Mouse (Mus musculus): ENCODE data around the gene Gm49355. TPM values are rescaled to one million over a fixed set of nuclear protein-coding genes. Genes with fewer than 3 reads are reported as not detected.
"Not testable (repeated sequence)": the region's sequence is repeated elsewhere in the genome, so short reads cannot be mapped to it uniquely, and the experiment has no call there.

Gm49355 gene
- polyA plus RNA-seq (2012; rRNA removed), result 0.03 TPM in 1 of 2 replicates, not detected in the other

DNA sequence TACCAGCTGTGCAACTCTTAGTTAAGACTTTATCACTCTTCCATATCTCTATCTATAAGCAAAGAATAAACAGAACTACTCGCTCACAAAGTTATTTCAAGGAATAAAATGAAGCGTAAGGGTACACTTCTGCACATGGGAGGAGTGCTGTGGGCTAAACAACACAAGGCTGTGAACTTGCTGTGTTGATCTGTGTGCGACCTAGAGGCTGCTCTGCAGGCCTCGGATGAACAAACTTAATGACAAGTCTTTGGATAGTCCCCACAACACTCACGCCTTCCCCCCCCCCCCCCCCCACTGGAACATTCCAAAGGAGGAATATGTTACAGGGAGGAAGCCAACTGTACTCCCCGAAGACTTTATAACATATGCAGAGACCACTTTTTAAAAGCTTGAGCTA, at the start of gene Gm49355:
TSS of gene Gm49355 (plus strand) at position 336 of the 400 bp plus-strand sequence.
- Histone ChIP-seq H3K27ac (ENCODE audit: control insufficient read depth, insufficient read depth, low read length) (peak within 1 kb of the TSS; percentile 46; the same call in 1 of the 2 replicates), H3K27me3 (ENCODE audit: control insufficient read depth, insufficient read depth, low read length) (no peaks in the 10 kb centered on the region), H3K36me3 (ENCODE audit: control insufficient read depth, insufficient read depth, low read length) (0 out of 2 replicates have a peak, but pooled peaks cover 3% of the 10 kb centered on the region), H3K4me1 (replicated peaks; ENCODE audit: control insufficient read depth, insufficient read depth, low read length) (no peaks in the 10 kb centered on the region), H3K4me3 (ENCODE audit: control insufficient read depth, insufficient read depth, low read length) (peak within 1 kb of the TSS; percentile 91)
- 88% methylated on average over 6 of the region's 6 CpGs for WGBS
- DNase-seq, result no peak
- TF ChIP-seq POLR2A (IDR thresholded peaks at IDR 0.05; ENCODE audit: control insufficient read depth, extremely low read depth, insufficient read depth, low read length, poor library complexity) (no peak), CTCF (IDR thresholded peaks at IDR 0.05; ENCODE audit: borderline replicate concordance, control insufficient read depth, extremely low read depth, insufficient read depth, low read length, poor library complexity) (no peak)

DNA sequence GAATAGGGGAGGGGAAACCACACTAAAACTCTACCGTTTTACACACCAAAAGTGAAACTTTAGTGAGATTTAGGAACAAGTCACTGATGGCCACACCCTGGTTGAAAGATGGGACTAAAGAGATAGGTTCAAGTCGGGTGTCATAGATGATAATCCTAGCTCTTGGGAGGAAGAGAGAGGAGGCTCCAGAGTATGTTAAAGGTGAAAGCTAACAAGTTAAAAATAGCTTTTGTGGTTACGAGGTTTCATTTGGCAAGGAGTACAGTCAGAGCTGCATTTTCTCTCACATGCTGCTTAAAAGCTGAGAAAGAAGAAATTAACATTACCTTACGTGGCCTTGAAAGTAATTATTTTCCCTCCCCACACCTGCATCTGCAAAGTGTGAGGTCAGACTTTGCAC, 40.0 kb upstream of the Gm49355 start:
- DNase-seq, result no peak
- Histone ChIP-seq H3K4me3 (ENCODE audit: control insufficient read depth, insufficient read depth, low read length) (no peak overlapping the region), H3K36me3 (ENCODE audit: control insufficient read depth, insufficient read depth, low read length) (no peaks in the 10 kb centered on the region), H3K27me3 (ENCODE audit: control insufficient read depth, insufficient read depth, low read length) (no peaks in the 10 kb centered on the region), H3K4me1 (replicated peaks; ENCODE audit: control insufficient read depth, insufficient read depth, low read length) (no peaks in the 10 kb centered on the region), H3K27ac (ENCODE audit: control insufficient read depth, insufficient read depth, low read length) (no peak overlapping the region)
- TF ChIP-seq POLR2A (IDR thresholded peaks at IDR 0.05; ENCODE audit: control insufficient read depth, extremely low read depth, insufficient read depth, low read length, poor library complexity), result no peak
- TF ChIP-seq CTCF (IDR thresholded peaks at IDR 0.05; ENCODE audit: borderline replicate concordance, control insufficient read depth, extremely low read depth, insufficient read depth, low read length, poor library complexity), result no peak
- WGBS, result 8% methylated on average over 4 of the region's 4 CpGs

DNA sequence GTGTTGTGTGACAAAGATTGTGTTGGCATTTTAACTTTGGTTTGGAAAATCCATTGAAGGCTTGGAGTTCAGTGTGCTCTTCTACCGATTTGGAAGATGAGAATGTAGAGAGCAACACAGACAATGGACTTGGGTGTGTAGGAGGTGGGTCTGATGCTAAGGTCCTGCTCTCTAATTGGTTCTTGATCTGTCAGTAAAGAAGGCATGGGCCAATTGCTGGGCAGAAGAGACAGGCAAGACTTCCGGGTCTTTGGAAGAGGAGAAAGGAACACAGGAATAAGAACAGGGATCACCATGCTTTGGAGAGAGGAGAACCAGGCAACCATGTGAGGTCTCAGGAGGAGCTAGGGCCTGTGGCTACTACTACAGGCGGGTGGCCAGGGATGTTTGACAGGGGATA, 7.7 kb upstream of the Gm49355 start:
- H3K4me3 ChIP-seq (ENCODE audit: control insufficient read depth, insufficient read depth, low read length), result no peak overlapping the region
- TF ChIP-seq POLR2A (IDR thresholded peaks at IDR 0.05; ENCODE audit: control insufficient read depth, extremely low read depth, insufficient read depth, low read length, poor library complexity), result no peak
- 73% methylated on average over 3 of the region's 3 CpGs for WGBS
- no peaks in the 10 kb centered on the region for H3K27me3 ChIP-seq (ENCODE audit: control insufficient read depth, insufficient read depth, low read length)
- H3K4me1 ChIP-seq (replicated peaks; ENCODE audit: control insufficient read depth, insufficient read depth, low read length), result no peaks in the 10 kb centered on the region
- H3K27ac ChIP-seq (ENCODE audit: control insufficient read depth, insufficient read depth, low read length), result no peak overlapping the region
- DNase-seq, result no peak
- H3K36me3 ChIP-seq (ENCODE audit: control insufficient read depth, insufficient read depth, low read length), result no peaks in the 10 kb centered on the region

DNA sequence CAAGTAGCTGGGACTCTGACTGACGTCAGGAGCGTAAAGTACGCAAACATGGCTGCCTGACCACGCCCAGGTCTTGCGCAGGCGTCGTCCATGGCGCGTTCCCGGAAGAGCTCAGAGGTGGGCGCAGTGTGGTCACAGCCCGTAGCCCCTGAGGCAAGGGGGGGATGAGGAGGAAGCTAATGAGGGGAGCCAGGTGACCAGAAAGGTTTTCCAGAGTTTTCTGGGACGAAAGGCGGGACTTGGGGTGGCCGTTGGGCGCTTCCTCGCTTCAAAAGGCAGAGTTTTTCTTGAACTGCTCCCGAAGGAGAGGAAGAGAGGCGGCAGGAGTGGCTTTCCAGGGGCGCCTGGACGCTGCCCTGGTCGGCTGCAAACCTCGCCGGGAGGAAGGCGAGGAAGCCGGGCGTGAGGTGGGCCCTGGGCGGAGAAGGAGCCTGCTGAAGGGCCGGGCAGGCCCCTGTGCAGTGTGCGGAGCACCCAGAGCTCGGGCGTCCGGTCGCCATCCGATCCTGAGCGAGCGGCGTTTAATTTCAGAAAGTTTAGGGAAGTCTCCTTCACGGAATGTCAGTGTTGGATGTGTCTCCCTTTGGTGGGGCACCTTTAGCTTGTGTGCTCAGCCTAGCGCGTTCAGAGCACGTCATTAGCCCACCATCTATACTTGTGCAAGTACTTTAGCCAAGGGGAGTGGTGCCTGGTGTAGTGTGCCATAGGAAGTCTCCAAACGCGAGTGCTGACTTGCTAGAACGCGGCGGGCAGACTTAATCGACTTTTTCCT, 551 bp downstream of the Gm49355 start, which contains the start of gene 3830406C13Rik:
TSS of gene 3830406C13Rik (plus strand) at position 33 of the 772 bp plus-strand sequence.
- DNase-seq, result peak; percentile 78
- H3K4me1 ChIP-seq (replicated peaks; ENCODE audit: control insufficient read depth, insufficient read depth, low read length), result no peaks in the 10 kb centered on the region
- peak within 1 kb of the TSS; percentile 91 for H3K4me3 ChIP-seq (ENCODE audit: control insufficient read depth, insufficient read depth, low read length)

DNA sequence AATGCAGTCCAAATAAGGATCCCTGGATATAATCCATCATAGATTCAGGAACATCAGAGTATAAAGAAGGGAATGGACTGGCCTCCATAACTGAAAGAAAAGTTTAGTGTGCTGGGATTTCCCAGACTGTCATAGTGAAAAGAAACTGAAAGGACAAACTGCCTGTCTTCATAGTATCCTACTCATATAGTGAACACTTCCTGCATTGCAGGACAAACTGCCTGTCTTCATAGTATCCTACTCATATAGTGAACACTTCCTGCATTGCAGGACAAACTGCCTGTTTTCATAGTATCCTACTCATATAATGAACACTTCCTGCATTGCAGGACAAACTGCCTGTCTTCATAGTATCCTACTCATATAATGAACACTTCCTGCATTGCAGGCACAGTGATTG, 6.0 kb downstream of the Gm49355 start:
- not testable (repeated sequence) for DNase-seq; H3K36me3 ChIP-seq (ENCODE audit: control insufficient read depth, insufficient read depth, low read length); H3K27ac ChIP-seq (ENCODE audit: control insufficient read depth, insufficient read depth, low read length); H3K4me1 ChIP-seq (replicated peaks; ENCODE audit: control insufficient read depth, insufficient read depth, low read length); H3K27me3 ChIP-seq (ENCODE audit: control insufficient read depth, insufficient read depth, low read length); H3K4me3 ChIP-seq (ENCODE audit: control insufficient read depth, insufficient read depth, low read length)

More for the DNA sequence above, 551 bp downstream of the Gm49355 start, which contains the start of gene 3830406C13Rik:
- 0 out of 2 replicates have a peak, but pooled peaks cover 3% of the 10 kb centered on the region for H3K36me3 ChIP-seq (ENCODE audit: control insufficient read depth, insufficient read depth, low read length)
- under 1% methylated on average over 48 of the region's 48 CpGs for WGBS
- H3K27ac ChIP-seq (ENCODE audit: control insufficient read depth, insufficient read depth, low read length), result peak within 1 kb of the TSS; percentile 46; the same call in 1 of the 2 replicates
- H3K27me3 ChIP-seq (ENCODE audit: control insufficient read depth, insufficient read depth, low read length), result no peaks in the 10 kb centered on the region
- TF ChIP-seq CTCF (IDR thresholded peaks at IDR 0.05; ENCODE audit: borderline replicate concordance, control insufficient read depth, extremely low read depth, insufficient read depth, low read length, poor library complexity) (no peak), POLR2A (IDR thresholded peaks at IDR 0.05; ENCODE audit: control insufficient read depth, extremely low read depth, insufficient read depth, low read length, poor library complexity) (peak; percentile 90)

DNA sequence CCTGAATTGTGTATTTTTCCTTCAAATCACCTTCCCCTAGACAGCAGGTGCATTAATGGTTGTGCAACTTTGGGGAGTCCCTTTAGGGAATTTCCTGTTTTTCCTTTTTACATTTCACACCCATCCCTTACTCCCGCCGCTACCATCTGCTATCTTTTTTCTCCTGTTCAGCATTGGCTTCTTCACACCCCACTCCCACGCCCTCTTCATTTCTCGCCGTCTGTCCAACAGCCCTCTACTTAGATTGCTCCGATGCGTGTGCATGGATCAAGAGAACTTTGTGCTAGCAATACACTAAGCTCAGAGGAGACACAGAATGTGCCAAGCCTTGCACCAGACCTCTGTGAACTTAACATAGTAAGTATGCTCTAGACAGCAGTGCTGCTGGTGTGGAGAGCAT, 12.6 kb downstream of the Gm49355 start:
- Histone ChIP-seq H3K36me3 (ENCODE audit: control insufficient read depth, insufficient read depth, low read length) (no peaks in the 10 kb centered on the region), H3K4me1 (replicated peaks; ENCODE audit: control insufficient read depth, insufficient read depth, low read length) (no peaks in the 10 kb centered on the region), H3K27me3 (ENCODE audit: control insufficient read depth, insufficient read depth, low read length) (no peaks in the 10 kb centered on the region), H3K4me3 (ENCODE audit: control insufficient read depth, insufficient read depth, low read length) (no peak overlapping the region), H3K27ac (ENCODE audit: control insufficient read depth, insufficient read depth, low read length) (no peak overlapping the region)
- DNase-seq, result no peak
- 96% methylated on average over 7 of the region's 7 CpGs for WGBS
- no peak for TF ChIP-seq POLR2A (IDR thresholded peaks at IDR 0.05; ENCODE audit: control insufficient read depth, extremely low read depth, insufficient read depth, low read length, poor library complexity)
- TF ChIP-seq CTCF (IDR thresholded peaks at IDR 0.05; ENCODE audit: borderline replicate concordance, control insufficient read depth, extremely low read depth, insufficient read depth, low read length, poor library complexity), result no peak

DNA sequence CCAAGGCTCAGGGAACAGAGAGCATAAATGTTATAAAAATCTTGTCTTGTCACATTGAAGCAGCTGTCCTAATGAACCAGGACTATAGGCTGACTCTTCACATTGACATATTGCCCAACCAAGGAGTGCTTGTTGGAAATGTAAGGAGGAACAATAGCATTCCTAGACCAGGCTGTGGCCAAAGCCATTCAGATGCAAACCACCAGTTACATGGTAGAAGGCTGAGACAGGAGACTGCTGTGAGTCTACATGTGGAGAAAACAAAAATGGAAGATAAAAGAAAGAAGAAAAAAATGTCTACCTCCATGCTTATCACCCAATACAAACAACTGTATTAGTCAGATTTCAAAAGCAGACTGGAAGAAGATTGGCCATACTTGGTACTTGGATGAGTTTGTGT, 15.4 kb downstream of the Gm49355 start:
- no peak overlapping the region for H3K4me3 ChIP-seq (ENCODE audit: control insufficient read depth, insufficient read depth, low read length)
- no peaks in the 10 kb centered on the region for H3K36me3 ChIP-seq (ENCODE audit: control insufficient read depth, insufficient read depth, low read length)
- no peak overlapping the region for H3K27ac ChIP-seq (ENCODE audit: control insufficient read depth, insufficient read depth, low read length)
- TF ChIP-seq CTCF (IDR thresholded peaks at IDR 0.05; ENCODE audit: borderline replicate concordance, control insufficient read depth, extremely low read depth, insufficient read depth, low read length, poor library complexity) (no peak), POLR2A (IDR thresholded peaks at IDR 0.05; ENCODE audit: control insufficient read depth, extremely low read depth, insufficient read depth, low read length, poor library complexity) (no peak)
- no peak for DNase-seq
- no peaks in the 10 kb centered on the region for H3K4me1 ChIP-seq (replicated peaks; ENCODE audit: control insufficient read depth, insufficient read depth, low read length)
- H3K27me3 ChIP-seq (ENCODE audit: control insufficient read depth, insufficient read depth, low read length), result no peaks in the 10 kb centered on the region
